Mouse (Mus musculus) right cerebral cortex, postnatal 36 days (tissue): ENCODE measurements around the gene Vat1l.

Experiments used
- DNase-seq, 2 experiments: peaks; one replicate each; pipeline ENCODE4 v3.0.0; 2022; ENCODE audit warnings: low spot score in 2 of 2, mixed read lengths in 1 of 2

The Vat1l gene

GRCm38 (mm10) chr8:114398326-114398725 is 192.9 kb downstream of the Vat1l start:
- no peak for DNase-seq

GRCm38 (mm10) chr8:114399273-114399672 is 193.9 kb downstream of the Vat1l start:
- no peak for DNase-seq

DNA sequence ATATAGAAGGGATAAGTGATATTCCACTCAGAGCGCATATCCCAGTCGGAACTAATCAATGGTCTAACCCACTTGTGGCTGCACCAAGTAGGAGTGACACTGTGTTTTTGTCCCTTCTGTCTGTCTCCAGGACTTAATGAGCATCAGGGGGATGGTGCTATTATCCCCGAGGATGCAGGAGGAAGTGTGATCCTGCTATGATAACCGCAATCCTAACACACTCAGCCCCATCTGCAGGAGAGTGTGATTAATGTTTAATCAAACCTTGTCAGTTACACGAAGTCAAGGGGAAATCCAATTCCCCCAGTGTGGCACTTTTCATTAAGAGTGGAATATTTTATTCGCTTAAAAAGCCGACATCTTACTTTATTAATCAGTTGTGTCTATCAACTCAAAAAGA is 196.3 kb downstream of the Vat1l start:
- no peak for DNase-seq

DNA sequence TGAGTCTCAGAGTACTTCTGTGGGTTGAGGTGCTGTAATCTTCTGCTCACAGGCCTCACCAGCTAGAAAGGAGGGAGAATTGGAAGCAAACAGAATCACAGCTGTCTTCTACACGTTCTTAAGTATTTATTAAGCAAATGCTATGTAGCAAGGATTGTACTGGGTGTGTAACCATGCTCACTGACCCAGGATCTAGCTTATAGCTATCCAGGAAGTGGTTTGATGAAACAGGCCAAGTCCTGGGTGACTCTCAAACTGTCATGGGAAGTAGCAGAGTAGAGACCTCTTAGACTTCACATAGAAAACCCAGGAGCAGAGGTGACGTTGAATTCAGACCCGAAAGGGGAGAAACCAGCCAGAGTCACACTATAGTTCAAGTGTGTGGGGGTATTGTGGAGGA is 206.0 kb downstream of the Vat1l start:
- no peak for DNase-seq

GRCm38 (mm10) chr8:114417786-114418185 is 212.4 kb downstream of the Vat1l start, which contains the start of gene Clec3a:
Clec3a (plus strand) TSS chr8:114418086.
- DNase-seq = no peak

DNA sequence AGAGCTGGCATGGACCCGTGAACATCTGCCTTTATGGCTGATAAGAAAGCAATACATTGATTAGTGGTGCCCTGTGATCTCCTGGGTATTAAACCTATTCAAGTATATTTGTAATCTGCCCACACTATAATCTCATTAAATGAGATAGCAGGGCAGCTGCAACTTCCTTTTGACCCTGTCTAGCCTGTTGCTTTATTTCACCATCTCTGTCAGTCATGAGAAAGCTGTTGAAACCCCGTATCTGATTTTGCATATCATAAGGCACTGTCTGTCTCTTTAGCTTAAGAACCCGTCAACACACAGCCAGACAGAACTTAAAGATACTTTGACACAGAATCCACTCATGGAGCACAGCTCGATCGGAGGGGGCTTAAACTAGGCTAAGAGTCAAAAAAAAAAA is 213.1 kb downstream of the Vat1l start:
- DNase-seq = no peak

- DNase-seq = no peak
These were observed 213.5 kb downstream of the Vat1l start for GRCm38 (mm10) chr8:114418904-114419303.

DNA sequence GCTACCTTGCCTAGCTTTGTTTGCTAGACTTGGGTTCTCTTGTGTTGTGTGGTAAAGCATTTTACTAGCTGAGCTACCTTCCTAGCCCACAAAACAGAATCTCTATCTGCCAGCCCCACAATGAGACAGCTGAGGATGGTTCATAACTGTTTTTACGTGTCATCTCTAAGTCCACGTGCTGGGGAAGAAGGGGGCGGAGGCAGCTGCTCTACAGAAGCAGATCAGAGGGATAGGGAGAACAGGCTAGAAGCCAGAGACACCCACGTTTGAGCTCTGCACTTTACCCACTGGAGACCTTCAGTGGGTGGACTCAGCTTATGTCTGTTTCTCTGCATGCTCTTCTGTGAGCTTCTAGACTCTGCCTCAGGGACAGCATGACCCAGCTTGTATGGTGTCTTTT is 216.1 kb downstream of the Vat1l start:
- DNase-seq = peak; percentile 20 to 53
